Mouse (Mus musculus) neural tube, embryonic 13.5 days (tissue): ENCODE results near the gene Akr1c19. TPM values are rescaled to one million over a fixed set of nuclear protein-coding genes. Genes with fewer than 3 reads are reported as not detected.
A peak's percentile ranks its signal among the peaks of the same experiment; 100 is the strongest.

Experiments used
- ATAC-seq: fragments of 200-750 bp; cut with Nextera tagmentation; 2 replicates; pipeline ENCODE4 v1.8.0; 2017; ENCODE audit warnings: low read depth, mild to moderate bottlenecking, moderate TSS enrichment, moderate library complexity
- H3K27ac ChIP-seq: fragments of 300-500 bp; sonication (generic); replicated peaks from 2 replicates; pipeline ENCODE4 v1.5.1; 2015; ENCODE audit warnings: moderate library complexity, mild to moderate bottlenecking, inconsistent platforms
- H3K27me3 ChIP-seq: fragments of 300-500 bp; sonication (generic); 2 replicates; pipeline ENCODE4 v1.6.1; 2015; ENCODE audit warnings: mild to moderate bottlenecking, inconsistent platforms
- H3K36me3 ChIP-seq: fragments of 300-500 bp; sonication (generic); 2 replicates; pipeline ENCODE4 v1.6.1; 2015; ENCODE audit warnings: mild to moderate bottlenecking, inconsistent platforms
- H3K4me1 ChIP-seq: fragments of 300-500 bp; sonication (generic); replicated peaks from 2 replicates; pipeline ENCODE4 v1.6.1; 2015; ENCODE audit warnings: inconsistent platforms
- H3K4me2 ChIP-seq: fragments of 300-500 bp; sonication (generic); 2 replicates; pipeline ENCODE4 v1.6.1; 2015; ENCODE audit warnings: inconsistent platforms, mild to moderate bottlenecking, moderate library complexity
- H3K4me3 ChIP-seq: fragments of 300-500 bp; sonication (generic); 2 replicates; pipeline ENCODE4 v1.5.1; 2015; ENCODE audit warnings: mild to moderate bottlenecking, inconsistent platforms
- H3K9ac ChIP-seq: fragments of 300-500 bp; sonication (generic); 2 replicates; pipeline ENCODE4 v1.6.1; 2015; ENCODE audit warnings: moderate library complexity, mild to moderate bottlenecking, inconsistent platforms
- H3K9me3 ChIP-seq: fragments of 300-500 bp; sonication (generic); 2 replicates; pipeline ENCODE4 v1.6.1; 2016; ENCODE audit warnings: inconsistent platforms
- WGBS: fragments of 180-500 bp; shearing (Covaris S2); methylation state at CpG from one replicate; pipeline ENCODE4 v1.1.7; 2015; 5-methylcytosine and 5-hydroxymethylcytosine counted together
- polyA plus RNA-seq: library from polyadenylated mRNA; unstranded; fragments of >200 nt; fragmentation: Nextera tagmentation; extraction: Ambion mirVana; gene quantifications from 2 replicates; pipeline ENCODE4 v1.2.1, GENCODE M21; 2015

Akr1c19 gene
- polyA plus RNA-seq, 1 experiment from 2014 or later, result 4.1 TPM

- no peaks in the 10 kb centered on the region for H3K9me3 ChIP-seq
- no peak within 1 kb of the TSS for H3K4me3 ChIP-seq
- no peaks in the 10 kb centered on the region for H3K4me1 ChIP-seq
- WGBS, result 40% methylated on average over 4 of the region's 4 CpGs
- H3K36me3 ChIP-seq, result no peaks in the 10 kb centered on the region
- no peaks in the 10 kb centered on the region for H3K27me3 ChIP-seq
- no peak within 1 kb of the TSS for H3K27ac ChIP-seq
- H3K9ac ChIP-seq, result no peak within 1 kb of the TSS
- no peak for ATAC-seq
- no peak within 1 kb of the TSS for H3K4me2 ChIP-seq
These were observed 50.8 kb downstream of the Akr1c19 start, which contains the start of gene Akr1c12 for GRCm38 (mm10) chr13:4279284-4279683. Akr1c12 (minus strand) TSS chr13:4279433.

- H3K9ac ChIP-seq, result no peak overlapping the region
- WGBS, result 45% methylated on average over 7 of the region's 7 CpGs
- no peak overlapping the region for H3K27ac ChIP-seq
- no peak overlapping the region for H3K4me2 ChIP-seq
- no peaks in the 10 kb centered on the region for H3K4me1 ChIP-seq
- no peaks in the 10 kb centered on the region for H3K27me3 ChIP-seq
- H3K4me3 ChIP-seq, result no peak overlapping the region
- H3K9me3 ChIP-seq, result no peaks in the 10 kb centered on the region
- ATAC-seq, result 0 out of 2 replicates have a peak, but pooled peaks have one; percentile 61
- H3K36me3 ChIP-seq, result no peaks in the 10 kb centered on the region
These were observed 53.2 kb downstream of the Akr1c19 start for GRCm38 (mm10) chr13:4281471-4282412.

GRCm38 (mm10) chr13:4296991-4297390, 68.5 kb downstream of the Akr1c19 start:
- no peak overlapping the region for H3K9ac ChIP-seq
- H3K36me3 ChIP-seq, result no peaks in the 10 kb centered on the region
- H3K4me1 ChIP-seq, result no peaks in the 10 kb centered on the region
- H3K4me3 ChIP-seq, result no peak overlapping the region
- no peaks in the 10 kb centered on the region for H3K9me3 ChIP-seq
- no peak for ATAC-seq
- H3K27me3 ChIP-seq, result no peaks in the 10 kb centered on the region
- no peak overlapping the region for H3K27ac ChIP-seq
- WGBS, result 92% methylated on average over 4 of the region's 4 CpGs
- H3K4me2 ChIP-seq, result no peak overlapping the region

Other genes starting within 250 kb of the Akr1c19 start
- 0.79 and 0.88 TPM in 2 replicates for gene Akr1c14, start 179.7 kb upstream of the Akr1c19 start, polyA plus RNA-seq
- not detected in 2 replicates for gene Akr1c18, start 78.0 kb upstream of the Akr1c19 start, polyA plus RNA-seq
- gene Akr1c13, start 37.5 kb upstream of the Akr1c19 start, polyA plus RNA-seq, result 6.5 and 9.0 TPM in 2 replicates
- 0.24 TPM in 1 of 2 replicates, not detected in the other for gene Akr1c12, start 50.7 kb downstream of the Akr1c19 start, polyA plus RNA-seq
- not detected in 2 replicates for gene Akr1c6, start 205.6 kb downstream of the Akr1c19 start, polyA plus RNA-seq